Mouse (Mus musculus): Measurements from ENCODE around the gene Ntn1. TPM values are rescaled to one million over a fixed set of nuclear protein-coding genes. Genes with fewer than 3 reads are reported as not detected.

The Ntn1 gene
- polyA plus RNA-seq, 1 experiment from 2014 or later, result 7.4 TPM

DNA sequence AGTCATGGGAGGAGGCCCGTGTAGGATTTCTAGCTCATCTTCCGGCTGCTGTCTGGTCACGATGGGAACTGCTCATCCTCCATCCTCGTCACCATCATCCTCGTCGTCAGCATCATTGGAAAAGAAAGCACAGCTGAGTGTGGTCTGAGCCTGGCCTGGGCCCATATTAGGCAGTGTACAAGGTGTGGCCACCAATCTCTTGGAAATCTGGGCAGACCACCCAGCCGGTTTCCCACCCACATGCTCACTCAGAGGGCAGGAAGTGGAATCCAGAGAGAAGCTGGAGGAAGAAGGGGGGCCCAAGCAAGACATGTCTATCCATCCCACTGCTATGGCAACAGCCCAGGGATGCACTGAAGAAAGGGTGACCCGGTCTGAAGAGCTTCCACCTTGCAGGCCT lies 94.6 kb downstream of the Ntn1 start:
- DNase-seq (ENCODE audit: low spot score), result peak; percentile 36

DNA sequence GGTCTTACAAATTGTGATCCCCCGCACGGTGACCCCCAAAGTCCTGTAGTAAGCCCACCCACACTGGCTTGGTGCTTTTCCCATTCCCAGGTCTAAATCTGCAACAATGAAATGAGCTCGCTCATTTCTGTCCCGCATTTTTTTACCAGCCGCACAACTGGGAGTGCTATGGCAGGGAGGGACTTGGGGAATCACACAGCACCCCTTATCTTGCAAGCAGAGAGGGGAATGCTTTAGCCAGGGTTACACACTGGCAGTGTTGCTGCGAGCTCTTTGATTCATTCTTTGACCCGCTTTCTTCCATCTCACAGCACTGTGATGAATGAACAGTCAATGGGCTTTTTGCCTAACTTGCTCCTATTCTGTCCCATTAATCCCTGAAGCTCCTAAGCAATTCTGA lies 98.3 kb downstream of the Ntn1 start:
- no peak overlapping the region for H3K4me3 ChIP-seq
- WGBS, result 83% methylated on average over 7 of the region's 7 CpGs
- H3K9me3 ChIP-seq, result no peaks in the 10 kb centered on the region
- no peak overlapping the region for H3K27ac ChIP-seq (replicated peaks)
- H3K4me1 ChIP-seq, result peaks cover 11% of the 10 kb centered on the region
- peaks cover 9% of the 10 kb centered on the region; the same call in 1 of the 2 replicates for H3K27me3 ChIP-seq (replicated peaks; ENCODE audit: low read depth, poor library complexity, severe bottlenecking)
- no peak for DNase-seq (ENCODE audit: low spot score)
- H3K36me3 ChIP-seq (replicated peaks), result no peaks in the 10 kb centered on the region

More for the DNA sequence above, 94.6 kb downstream of the Ntn1 start:
- no peak overlapping the region for H3K4me3 ChIP-seq
- 84% methylated on average over 8 of the region's 8 CpGs for WGBS
- H3K27me3 ChIP-seq (replicated peaks; ENCODE audit: low read depth, poor library complexity, severe bottlenecking), result no peaks in the 10 kb centered on the region
- peaks cover 24% of the 10 kb centered on the region for H3K4me1 ChIP-seq
- H3K36me3 ChIP-seq (replicated peaks), result no peaks in the 10 kb centered on the region
- no peak overlapping the region; the same call in 1 of the 2 replicates for H3K27ac ChIP-seq (replicated peaks)
- no peaks in the 10 kb centered on the region for H3K9me3 ChIP-seq

DNA sequence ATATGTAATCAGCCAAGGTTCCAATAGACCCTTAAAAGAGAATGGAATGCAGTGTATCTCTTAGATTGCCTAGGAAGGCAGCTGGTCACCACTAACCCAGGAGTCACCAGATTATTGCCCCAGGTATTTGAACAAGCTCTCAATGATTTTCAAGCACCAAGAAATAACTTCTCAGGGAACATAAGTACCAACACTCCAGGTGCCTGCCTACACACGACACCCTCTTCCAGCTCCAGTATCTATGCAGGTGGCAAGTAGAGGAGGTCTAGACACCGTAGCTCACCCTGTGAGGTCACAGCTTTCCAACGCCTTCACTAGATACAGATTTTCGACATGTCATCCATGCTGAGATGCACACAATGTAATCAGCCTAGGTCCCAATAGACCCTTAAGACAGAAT lies 99.0 kb downstream of the Ntn1 start:
- DNase-seq (ENCODE audit: low spot score), result no peak
- Histone ChIP-seq H3K9me3 (no peaks in the 10 kb centered on the region), H3K36me3 (replicated peaks) (no peaks in the 10 kb centered on the region), H3K27ac (replicated peaks) (no peak overlapping the region), H3K4me1 (peaks cover 9% of the 10 kb centered on the region), H3K4me3 (no peak overlapping the region), H3K27me3 (replicated peaks; ENCODE audit: low read depth, poor library complexity, severe bottlenecking) (peaks cover 9% of the 10 kb centered on the region; the same call in 1 of the 2 replicates)
- WGBS, result 85% methylated on average over 4 of the region's 4 CpGs

DNA sequence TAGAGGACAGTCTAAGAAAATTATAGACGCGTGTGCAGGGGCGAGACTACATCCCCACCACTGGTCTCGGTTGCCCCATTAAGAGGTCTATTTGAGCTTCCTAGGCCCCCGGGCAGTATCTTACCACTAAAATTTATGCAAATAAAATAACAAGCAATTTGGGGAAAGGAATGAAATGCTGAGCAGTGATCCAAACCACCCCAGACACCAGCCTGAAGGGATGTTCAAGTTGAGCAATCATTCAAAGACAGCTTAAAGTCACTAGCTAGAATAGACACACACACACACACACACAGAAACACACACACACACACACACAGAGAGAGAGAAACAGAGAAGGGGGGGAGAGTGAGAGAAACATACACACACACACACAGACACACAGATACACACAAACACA lies 105.1 kb downstream of the Ntn1 start:
- 88% methylated on average over 5 of the region's 5 CpGs for WGBS
- Histone ChIP-seq H3K4me3 (no peak overlapping the region), H3K9me3 (no peaks in the 10 kb centered on the region), H3K4me1 (peaks cover 8% of the 10 kb centered on the region), H3K36me3 (replicated peaks) (no peaks in the 10 kb centered on the region), H3K27ac (replicated peaks) (no peak overlapping the region), H3K27me3 (replicated peaks; ENCODE audit: low read depth, poor library complexity, severe bottlenecking) (peaks cover 23% of the 10 kb centered on the region)
- DNase-seq (ENCODE audit: low spot score), result no peak

DNA sequence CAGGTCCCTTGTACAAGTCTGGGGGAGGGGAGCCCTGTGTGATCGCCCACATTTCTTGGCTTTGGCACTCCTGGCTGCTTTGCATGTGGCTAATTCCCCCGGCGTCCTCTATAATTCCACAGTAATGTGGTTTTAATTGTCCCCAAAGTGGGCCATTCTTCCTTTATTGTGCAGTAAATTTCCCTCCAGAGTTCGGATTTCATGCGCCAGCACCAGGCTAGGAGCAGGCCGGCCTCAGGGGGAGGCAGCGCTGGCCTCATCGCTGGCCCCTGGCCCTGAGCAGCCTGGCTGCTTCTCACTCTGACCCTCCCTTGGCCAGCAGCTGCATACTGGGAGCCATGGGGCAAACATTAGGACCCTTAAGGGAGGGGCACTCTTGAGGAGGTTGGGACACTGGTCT lies 110.0 kb downstream of the Ntn1 start:
- WGBS, result 41% methylated on average over 8 of the region's 8 CpGs
- Histone ChIP-seq H3K27me3 (replicated peaks; ENCODE audit: low read depth, poor library complexity, severe bottlenecking) (peaks cover 52% of the 10 kb centered on the region), H3K4me3 (no peak overlapping the region), H3K9me3 (no peaks in the 10 kb centered on the region), H3K4me1 (peaks cover 36% of the 10 kb centered on the region), H3K36me3 (replicated peaks) (no peaks in the 10 kb centered on the region), H3K27ac (replicated peaks) (peak overlapping the region; percentile 76)
- DNase-seq (ENCODE audit: low spot score), result no peak

DNA sequence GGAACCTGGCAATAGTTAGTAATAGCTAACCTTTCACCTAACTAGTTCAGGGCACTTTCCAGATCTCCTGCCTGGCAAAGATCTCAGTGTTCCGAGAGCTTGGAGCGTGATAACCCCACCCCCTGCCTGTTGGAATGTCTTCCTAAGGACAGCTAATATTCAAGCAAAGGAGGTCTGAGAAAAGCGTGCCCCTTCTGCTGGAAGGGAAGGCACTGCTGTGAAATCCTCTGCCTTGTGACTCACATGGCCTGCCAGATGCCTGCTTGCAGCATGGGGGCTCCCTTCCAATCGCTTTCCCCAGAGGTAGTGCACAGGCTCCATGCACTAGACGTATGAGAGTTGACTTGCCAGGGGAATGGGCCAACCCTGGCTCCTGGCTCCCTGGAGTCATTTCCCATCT lies 113.3 kb downstream of the Ntn1 start:
- H3K27ac ChIP-seq (replicated peaks), result 0 out of 2 replicates have a peak overlapping the region, but pooled peaks have one; percentile 27
- no peak for DNase-seq (ENCODE audit: low spot score)
- WGBS, result 69% methylated on average over 5 of the region's 5 CpGs

DNA sequence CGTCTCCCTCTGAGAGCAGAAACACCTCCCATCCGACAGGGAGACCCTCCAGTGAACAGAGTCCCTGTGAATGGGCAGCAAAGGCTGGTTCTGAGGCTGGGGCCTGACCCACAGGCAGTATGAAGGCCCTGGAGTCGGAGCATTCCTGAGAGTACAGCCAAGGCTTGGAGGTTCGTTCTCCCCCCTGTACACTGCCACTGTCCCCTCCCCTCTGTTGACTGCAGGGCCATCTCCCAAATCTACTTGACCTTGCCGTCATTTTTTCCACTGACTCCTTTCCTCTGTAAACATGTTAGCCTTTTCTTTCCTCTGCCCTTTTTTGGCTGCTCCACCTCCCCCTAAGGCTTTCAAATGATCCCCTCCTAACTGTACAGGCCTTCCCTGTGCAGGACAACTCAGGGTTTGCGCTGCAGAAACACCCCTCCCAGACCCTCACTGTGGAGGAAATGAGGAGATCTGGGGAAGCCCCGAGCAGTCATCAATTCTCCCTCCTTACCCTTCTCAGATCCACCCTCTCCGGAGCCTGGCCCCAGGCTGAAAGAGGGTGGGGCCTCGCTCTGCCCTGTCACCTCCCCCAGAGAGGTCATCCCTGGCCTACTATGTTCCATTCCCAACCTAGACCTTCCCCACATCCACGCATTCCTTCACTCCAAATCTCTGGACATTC lies 114.3 kb downstream of the Ntn1 start:
- Histone ChIP-seq H3K27me3 (replicated peaks; ENCODE audit: low read depth, poor library complexity, severe bottlenecking) (peaks cover 57% of the 10 kb centered on the region), H3K36me3 (replicated peaks) (no peaks in the 10 kb centered on the region), H3K27ac (replicated peaks) (peak overlapping the region; percentile 78), H3K4me1 (peaks cover 41% of the 10 kb centered on the region), H3K9me3 (no peaks in the 10 kb centered on the region), H3K4me3 (no peak overlapping the region)
- no peak for DNase-seq (ENCODE audit: low spot score)
- 39% methylated on average over 10 of the region's 10 CpGs for WGBS

More for the DNA sequence above, 113.3 kb downstream of the Ntn1 start:
- Histone ChIP-seq H3K9me3 (no peaks in the 10 kb centered on the region), H3K4me1 (peaks cover 38% of the 10 kb centered on the region), H3K27me3 (replicated peaks; ENCODE audit: low read depth, poor library complexity, severe bottlenecking) (peaks cover 62% of the 10 kb centered on the region), H3K4me3 (no peak overlapping the region), H3K36me3 (replicated peaks) (no peaks in the 10 kb centered on the region)

DNA sequence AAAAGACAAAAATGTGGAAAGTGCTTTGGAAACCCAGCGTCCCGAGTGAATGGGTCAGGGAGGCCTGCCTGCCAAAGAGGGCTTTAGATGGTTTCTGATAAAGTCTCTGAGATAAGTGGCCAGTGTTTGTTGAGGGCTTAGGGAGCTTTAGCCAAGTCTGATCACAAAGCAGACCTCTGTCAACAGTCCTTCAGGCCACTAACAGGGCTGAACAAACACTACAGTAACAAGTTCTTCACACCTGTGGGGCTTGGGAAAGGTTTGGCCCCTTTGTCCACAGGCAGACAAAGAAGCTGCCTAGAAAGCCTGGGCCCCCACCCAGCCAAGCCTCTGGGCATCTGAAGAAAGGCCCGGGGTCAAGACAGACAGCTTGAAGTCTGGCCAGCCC lies 114.9 kb downstream of the Ntn1 start:
- Histone ChIP-seq H3K27ac (replicated peaks) (peak overlapping the region; percentile 78), H3K27me3 (replicated peaks; ENCODE audit: low read depth, poor library complexity, severe bottlenecking) (peaks cover 57% of the 10 kb centered on the region)
- 15% methylated on average over 3 of the region's 3 CpGs for WGBS

DNA sequence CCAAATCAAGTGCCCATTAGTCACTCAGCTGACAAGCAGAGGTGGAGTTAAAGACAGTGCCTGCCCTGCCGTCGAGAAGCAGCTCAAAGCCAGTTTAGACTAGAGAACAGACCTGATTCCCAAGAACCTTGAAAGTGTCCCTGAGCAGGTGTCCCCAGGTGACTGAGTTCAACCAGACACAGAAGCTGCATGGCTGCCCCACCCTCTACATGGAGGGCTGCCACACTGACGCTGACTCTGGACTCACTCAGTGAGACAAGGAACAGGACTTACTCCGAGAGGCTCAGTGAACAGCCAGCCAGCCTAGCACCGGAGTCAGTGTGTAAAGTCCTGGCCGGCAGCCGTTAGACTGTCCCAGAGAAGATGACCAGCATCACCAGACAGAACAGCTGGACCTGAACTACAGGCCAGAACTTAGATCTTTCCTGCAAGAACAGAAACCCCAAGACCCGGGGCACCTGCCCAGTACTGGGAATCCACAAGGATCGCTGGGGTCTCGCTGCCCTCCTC lies 120.6 kb downstream of the Ntn1 start:
- no peak for DNase-seq (ENCODE audit: low spot score)
- Histone ChIP-seq H3K27ac (replicated peaks) (peak overlapping the region; percentile 65; the same call in 1 of the 2 replicates), H3K9me3 (no peaks in the 10 kb centered on the region), H3K4me3 (no peak overlapping the region), H3K27me3 (replicated peaks; ENCODE audit: low read depth, poor library complexity, severe bottlenecking) (peaks cover 63% of the 10 kb centered on the region), H3K4me1 (peaks cover 56% of the 10 kb centered on the region), H3K36me3 (replicated peaks) (0 out of 2 replicates have a peak, but pooled peaks cover 4% of the 10 kb centered on the region)
- 77% methylated on average over 10 of the region's 10 CpGs for WGBS

More for the DNA sequence above, 114.9 kb downstream of the Ntn1 start:
- H3K4me3 ChIP-seq, result no peak overlapping the region
- peak; percentile 25 for DNase-seq (ENCODE audit: low spot score)
- H3K9me3 ChIP-seq, result no peaks in the 10 kb centered on the region
- H3K36me3 ChIP-seq (replicated peaks), result no peaks in the 10 kb centered on the region
- peaks cover 41% of the 10 kb centered on the region for H3K4me1 ChIP-seq

DNA sequence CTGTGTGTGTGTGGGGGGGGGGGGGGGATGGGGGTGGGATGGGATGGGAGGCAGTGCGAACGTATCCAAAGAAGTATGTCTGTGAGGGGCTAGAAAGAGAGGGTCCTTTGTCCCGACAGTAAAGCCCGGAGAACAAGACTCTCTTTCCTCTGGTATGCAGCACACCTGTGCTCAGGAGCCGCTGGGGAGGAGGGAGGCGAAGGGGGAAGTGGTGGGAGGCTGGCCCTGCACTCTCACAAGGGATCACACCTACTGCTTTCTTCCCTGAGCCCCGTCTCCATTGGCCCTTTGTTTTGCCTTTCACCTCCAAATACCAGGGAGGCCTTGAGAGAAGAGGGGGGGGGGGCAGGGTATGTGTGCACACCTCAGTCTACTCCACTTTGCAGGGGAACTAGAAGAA lies 123.7 kb downstream of the Ntn1 start:
- 0 out of 2 replicates have a peak, but pooled peaks cover 4% of the 10 kb centered on the region for H3K36me3 ChIP-seq (replicated peaks)
- 0 out of 2 replicates have a peak overlapping the region, but pooled peaks have one; percentile 36 for H3K27ac ChIP-seq (replicated peaks)
- DNase-seq (ENCODE audit: low spot score), result peak; percentile 24
- WGBS, result 40% methylated on average over 7 of the region's 7 CpGs
- H3K27me3 ChIP-seq (replicated peaks; ENCODE audit: low read depth, poor library complexity, severe bottlenecking), result peaks cover 68% of the 10 kb centered on the region
- no peaks in the 10 kb centered on the region for H3K9me3 ChIP-seq
- no peak overlapping the region for H3K4me3 ChIP-seq
- H3K4me1 ChIP-seq, result peaks cover 81% of the 10 kb centered on the region

DNA sequence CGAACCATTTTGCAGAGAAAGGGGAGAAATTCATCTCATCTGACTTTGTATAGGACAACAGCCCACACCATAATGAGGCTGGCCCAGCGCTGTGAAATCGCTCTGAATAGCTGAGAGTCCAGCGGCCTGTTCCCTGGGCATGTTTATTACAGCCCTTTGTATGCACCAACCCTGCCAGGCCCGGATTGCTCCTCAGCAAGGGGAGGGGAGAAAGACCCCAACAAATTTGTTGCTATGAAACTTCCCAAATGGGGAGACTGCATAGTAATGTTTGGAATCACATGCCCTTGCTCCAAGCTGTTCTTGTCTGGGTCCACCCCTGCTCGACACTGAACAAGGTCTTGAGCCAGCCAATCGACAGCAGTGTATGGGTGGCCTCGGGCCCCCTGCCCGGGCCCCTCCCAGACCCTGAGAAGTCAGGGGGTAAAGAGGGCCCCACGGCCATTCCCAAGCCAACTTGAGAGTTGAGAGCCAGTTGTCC lies 126.3 kb downstream of the Ntn1 start:
- peaks cover 75% of the 10 kb centered on the region for H3K27me3 ChIP-seq (replicated peaks; ENCODE audit: low read depth, poor library complexity, severe bottlenecking)
- 55% methylated on average over 10 of the region's 10 CpGs for WGBS
- H3K27ac ChIP-seq (replicated peaks), result peak overlapping the region; percentile 62
- no peak overlapping the region for H3K4me3 ChIP-seq
- H3K4me1 ChIP-seq, result peaks cover 71% of the 10 kb centered on the region
- H3K36me3 ChIP-seq (replicated peaks), result peaks cover 8% of the 10 kb centered on the region; the same call in 1 of the 2 replicates
- H3K9me3 ChIP-seq, result no peaks in the 10 kb centered on the region
- peak; percentile 32 for DNase-seq (ENCODE audit: low spot score)

DNA sequence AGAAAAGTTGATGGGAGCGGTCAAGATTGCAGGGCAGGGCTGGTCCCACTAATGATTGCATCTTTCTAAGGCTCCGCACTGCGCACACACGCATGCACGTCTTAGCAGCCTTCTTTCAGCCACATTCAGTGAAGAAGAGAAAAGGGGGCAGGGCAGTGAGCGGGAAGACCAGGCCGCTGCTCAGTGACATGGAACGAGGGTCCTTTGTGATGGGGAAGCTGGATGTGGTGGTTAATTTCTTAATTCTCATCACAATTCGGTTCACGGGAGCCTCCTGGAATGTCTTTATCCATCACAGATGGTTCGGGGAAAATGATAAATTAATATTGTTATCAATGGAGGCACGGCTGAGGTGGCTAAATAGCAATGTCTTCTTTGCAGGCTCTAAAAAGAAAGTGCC lies 126.8 kb downstream of the Ntn1 start:
- Histone ChIP-seq H3K9me3 (no peaks in the 10 kb centered on the region), H3K4me3 (no peak overlapping the region), H3K36me3 (replicated peaks) (peaks cover 8% of the 10 kb centered on the region; the same call in 1 of the 2 replicates), H3K27ac (replicated peaks) (peak overlapping the region; percentile 62), H3K27me3 (replicated peaks; ENCODE audit: low read depth, poor library complexity, severe bottlenecking) (peaks cover 70% of the 10 kb centered on the region), H3K4me1 (peaks cover 67% of the 10 kb centered on the region)
- 72% methylated on average over 12 of the region's 12 CpGs for WGBS
- DNase-seq (ENCODE audit: low spot score), result no peak

All from embryonic facial prominence, embryonic 10.5 days (tissue).